Mouse (Mus musculus) limb, embryonic 11.5 days (tissue): ENCODE results near the gene Rfxank. TPM values are rescaled to one million over a fixed set of nuclear protein-coding genes. Genes with fewer than 3 reads are reported as not detected.

Experiments used
- ATAC-seq: fragments of 200-750 bp; cut with Nextera tagmentation; 2 replicates; pipeline ENCODE4 v1.8.0; 2017; ENCODE audit warnings: low read depth; ENCODE audit not compliant: insufficient number of reproducible peaks, low FRiP score, low TSS enrichment
- DNase-seq: peaks from one replicate; pipeline ENCODE4 v3.0.0-alpha.2; 2015; ENCODE audit warnings: low spot score
- H3K27ac ChIP-seq: fragments of 300-500 bp; sonication (generic); replicated peaks from 2 replicates; pipeline ENCODE4 v1.5.1; 2014; ENCODE audit warnings: low read depth, mild to moderate bottlenecking, low read length
- H3K27me3 ChIP-seq: fragments of 300-500 bp; sonication (generic); 2 replicates; pipeline ENCODE4 v1.6.1; 2014; ENCODE audit warnings: mild to moderate bottlenecking, low read length, mixed read lengths; ENCODE audit not compliant: control insufficient read depth, insufficient read depth
- H3K36me3 ChIP-seq: fragments of 300-500 bp; sonication (generic); 2 replicates; pipeline ENCODE4 v1.6.1; 2014; ENCODE audit warnings: mild to moderate bottlenecking, low read length, moderate library complexity, mixed read lengths; ENCODE audit not compliant: control insufficient read depth, insufficient read depth
- H3K4me1 ChIP-seq: fragments of 300-500 bp; sonication (generic); 2 replicates; pipeline ENCODE4 v1.6.1; 2014; ENCODE audit warnings: low read length, mixed read lengths; ENCODE audit not compliant: control insufficient read depth, insufficient read depth
- H3K4me2 ChIP-seq: fragments of 300-500 bp; sonication (generic); 2 replicates; pipeline ENCODE4 v1.6.1; 2014; ENCODE audit warnings: low read depth, mild to moderate bottlenecking, moderate library complexity; ENCODE audit not compliant: severe bottlenecking
- H3K4me3 ChIP-seq: fragments of 300-500 bp; sonication (generic); 2 replicates; pipeline ENCODE4 v1.5.1; 2014; ENCODE audit warnings: low read depth, low read length
- H3K9ac ChIP-seq: fragments of 300-500 bp; sonication (generic); 2 replicates; pipeline ENCODE4 v1.6.1; 2014; ENCODE audit warnings: mild to moderate bottlenecking, low read length
- H3K9me3 ChIP-seq: fragments of 300-500 bp; sonication (generic); 2 replicates; pipeline ENCODE4 v1.6.1; 2016; ENCODE audit warnings: low read length; ENCODE audit not compliant: control insufficient read depth
- WGBS: fragments of 180-500 bp; shearing (Covaris S2); extraction: QIAGEN DNeasy Blood & Tissue Kit; methylation state at CpG from one replicate; pipeline ENCODE4 v1.1.7; 2014; 5-methylcytosine and 5-hydroxymethylcytosine counted together
- polyA plus RNA-seq: library from polyadenylated mRNA; unstranded; fragments of >200 nt; fragmentation: Nextera tagmentation; extraction: Ambion mirVana; gene quantifications from 2 replicates; pipeline ENCODE4 v1.2.1, GENCODE M21; 2014

Rfxank gene
- polyA plus RNA-seq, 1 experiment from 2014 or later, result 20.0 TPM

- H3K9ac ChIP-seq, result no peak overlapping the region
- no peak overlapping the region for H3K27ac ChIP-seq
- H3K4me3 ChIP-seq, result no peak overlapping the region
- 86% methylated on average over 5 of the region's 5 CpGs for WGBS
- DNase-seq (no peak), ATAC-seq (no peak)
- H3K27me3 ChIP-seq, result no peaks in the 10 kb centered on the region
- no peaks in the 10 kb centered on the region for H3K4me1 ChIP-seq
- peaks cover 2% of the 10 kb centered on the region; the same call in 1 of the 2 replicates for H3K36me3 ChIP-seq
- no peaks in the 10 kb centered on the region for H3K9me3 ChIP-seq
- no peak overlapping the region for H3K4me2 ChIP-seq
These were observed 34.4 kb upstream of the Rfxank start for GRCm38 (mm10) chr8:70173320-70173719.

GRCm38 (mm10) chr8:70172043-70172681 lies 33.2 kb upstream of the Rfxank start, which contains the start of gene Tmem161a:
TSS of gene Tmem161a (plus strand) at chr8:70172356.
- Histone ChIP-seq H3K4me1 (no peaks in the 10 kb centered on the region), H3K9ac (peak within 1 kb of the TSS; percentile 69), H3K4me2 (peak within 1 kb of the TSS; percentile 39), H3K9me3 (no peaks in the 10 kb centered on the region), H3K27ac (no peak within 1 kb of the TSS), H3K4me3 (peak within 1 kb of the TSS; percentile 71), H3K36me3 (peaks cover 2% of the 10 kb centered on the region; the same call in 1 of the 2 replicates), H3K27me3 (no peaks in the 10 kb centered on the region)
- peak; percentile 91 for DNase-seq
- WGBS, result 4% methylated on average over 27 of the region's 27 CpGs
- ATAC-seq, result peak; percentile 93

- Histone ChIP-seq H3K4me1 (peaks cover 2% of the 10 kb centered on the region; the same call in 1 of the 2 replicates), H3K4me3 (no peak overlapping the region), H3K27ac (no peak overlapping the region), H3K4me2 (no peak overlapping the region), H3K9ac (no peak overlapping the region), H3K9me3 (no peaks in the 10 kb centered on the region), H3K27me3 (peaks cover 2% of the 10 kb centered on the region; the same call in 1 of the 2 replicates), H3K36me3 (no peaks in the 10 kb centered on the region)
- DNase-seq, result no peak
- WGBS, result 91% methylated on average over 7 of the region's 7 CpGs
- ATAC-seq, result no peak
These were observed 32.3 kb upstream of the Rfxank start for GRCm38 (mm10) chr8:70171240-70171639.

GRCm38 (mm10) chr8:70170748-70171147 lies 31.8 kb upstream of the Rfxank start:
- no peak overlapping the region for H3K4me3 ChIP-seq
- peaks cover 2% of the 10 kb centered on the region; the same call in 1 of the 2 replicates for H3K4me1 ChIP-seq
- no peak overlapping the region for H3K27ac ChIP-seq
- ATAC-seq, result no peak
- no peaks in the 10 kb centered on the region for H3K9me3 ChIP-seq
- H3K36me3 ChIP-seq, result no peaks in the 10 kb centered on the region
- no peak overlapping the region for H3K4me2 ChIP-seq
- no peak overlapping the region for H3K9ac ChIP-seq
- no peak for DNase-seq
- WGBS, result 82% methylated on average over 3 of the region's 3 CpGs
- H3K27me3 ChIP-seq, result peaks cover 6% of the 10 kb centered on the region

- no peak overlapping the region for H3K27ac ChIP-seq
- H3K4me1 ChIP-seq, result peaks cover 2% of the 10 kb centered on the region; the same call in 1 of the 2 replicates
- no peak overlapping the region for H3K4me2 ChIP-seq
- peaks cover 13% of the 10 kb centered on the region for H3K27me3 ChIP-seq
- ATAC-seq (no peak), DNase-seq (no peak)
- no peak overlapping the region for H3K4me3 ChIP-seq
- no peak overlapping the region for H3K9ac ChIP-seq
- no peaks in the 10 kb centered on the region for H3K36me3 ChIP-seq
- no peaks in the 10 kb centered on the region for H3K9me3 ChIP-seq
- 82% methylated on average over 3 of the region's 3 CpGs for WGBS
These were observed 31.2 kb upstream of the Rfxank start for GRCm38 (mm10) chr8:70170116-70170515.

- no peak overlapping the region for H3K27ac ChIP-seq
These were observed 27.7 kb upstream of the Rfxank start for GRCm38 (mm10) chr8:70166504-70167110.

GRCm38 (mm10) chr8:70163316-70163715 lies 24.4 kb upstream of the Rfxank start:
- H3K4me2 ChIP-seq, result no peak overlapping the region
- H3K27me3 ChIP-seq, result peaks cover 15% of the 10 kb centered on the region
- H3K9ac ChIP-seq, result no peak overlapping the region
- H3K27ac ChIP-seq, result no peak overlapping the region
- ATAC-seq (no peak), DNase-seq (no peak)
- H3K4me1 ChIP-seq, result peaks cover 7% of the 10 kb centered on the region; the same call in 1 of the 2 replicates
- 87% methylated on average over 3 of the region's 3 CpGs for WGBS
- H3K4me3 ChIP-seq, result no peak overlapping the region
- H3K9me3 ChIP-seq, result no peaks in the 10 kb centered on the region
- no peaks in the 10 kb centered on the region for H3K36me3 ChIP-seq

More at GRCm38 (mm10) chr8:70166504-70167110, 27.7 kb upstream of the Rfxank start:
- WGBS, result 4% methylated on average over 21 of the region's 21 CpGs
- Histone ChIP-seq H3K4me3 (peak overlapping the region; percentile 8; the same call in 1 of the 2 replicates), H3K4me2 (peak overlapping the region; percentile 41; the same call in 1 of the 2 replicates), H3K9ac (peak overlapping the region; percentile 34), H3K27me3 (peaks cover 15% of the 10 kb centered on the region), H3K9me3 (no peaks in the 10 kb centered on the region), H3K36me3 (no peaks in the 10 kb centered on the region), H3K4me1 (peaks cover 2% of the 10 kb centered on the region; the same call in 1 of the 2 replicates)
- DNase-seq, result peak; percentile 91
- peak; percentile 76 for ATAC-seq

- no peak overlapping the region for H3K4me2 ChIP-seq
- 68% methylated on average over 13 of the region's 13 CpGs for WGBS
- DNase-seq (no peak), ATAC-seq (no peak)
- H3K9ac ChIP-seq, result no peak overlapping the region
- H3K4me1 ChIP-seq, result 0 out of 2 replicates have a peak, but pooled peaks cover 6% of the 10 kb centered on the region
- H3K27ac ChIP-seq, result no peak overlapping the region
- H3K4me3 ChIP-seq, result no peak overlapping the region
- H3K36me3 ChIP-seq, result no peaks in the 10 kb centered on the region
- peaks cover under 1% of the 10 kb centered on the region for H3K27me3 ChIP-seq
- no peaks in the 10 kb centered on the region for H3K9me3 ChIP-seq
These were observed 21.1 kb upstream of the Rfxank start for GRCm38 (mm10) chr8:70160015-70160414.
